Mouse (Mus musculus) CD4-positive, CD25-positive, alpha-beta regulatory T cell, adult 2 months (primary cell): Measurements from ENCODE around the gene Olfr1423.
"Not testable (repeated sequence)": the region's sequence is repeated elsewhere in the genome, so short reads cannot be mapped to it uniquely, and the experiment has no call there.

Source experiments
- DNase-seq: peaks from one replicate; pipeline ENCODE4 v3.0.0-alpha.2; 2012; ENCODE audit warnings: low read depth, low spot score

Olfr1423 gene

GRCm38 (mm10) chr19:12007105-12007931, 33.8 kb downstream of the Olfr1423 start:
- peak; percentile 64 for DNase-seq

- peak; percentile 46 for DNase-seq
These were observed 34.7 kb downstream of the Olfr1423 start for GRCm38 (mm10) chr19:12006361-12006947.

GRCm38 (mm10) chr19:12005376-12006360, 35.4 kb downstream of the Olfr1423 start:
- peak; percentile 93 for DNase-seq

GRCm38 (mm10) chr19:12004216-12005008, 36.7 kb downstream of the Olfr1423 start:
- peak; percentile 40 for DNase-seq

- no peak for DNase-seq
These were observed 37.5 kb downstream of the Olfr1423 start for GRCm38 (mm10) chr19:12003568-12003967.

GRCm38 (mm10) chr19:12002791-12003190, 38.3 kb downstream of the Olfr1423 start:
- DNase-seq, result peak; percentile 18

GRCm38 (mm10) chr19:12002125-12002524, 39.0 kb downstream of the Olfr1423 start:
- DNase-seq, result peak; percentile 77

GRCm38 (mm10) chr19:12001686-12002085, 39.4 kb downstream of the Olfr1423 start:
- no peak for DNase-seq

- DNase-seq, result no peak
These were observed 45.2 kb downstream of the Olfr1423 start for GRCm38 (mm10) chr19:11995722-11996448.

GRCm38 (mm10) chr19:11994703-11995431, 46.2 kb downstream of the Olfr1423 start:
- no peak for DNase-seq

- DNase-seq, result no peak
These were observed 48.6 kb downstream of the Olfr1423 start for GRCm38 (mm10) chr19:11992441-11993029.

GRCm38 (mm10) chr19:11992034-11992433, 49.1 kb downstream of the Olfr1423 start:
- no peak for DNase-seq

GRCm38 (mm10) chr19:11989334-11989733, 51.8 kb downstream of the Olfr1423 start:
- DNase-seq, result no peak

GRCm38 (mm10) chr19:11987841-11988240, 53.3 kb downstream of the Olfr1423 start:
- no peak for DNase-seq

- not testable (repeated sequence) for DNase-seq
These were observed 56.5 kb downstream of the Olfr1423 start for GRCm38 (mm10) chr19:11984614-11985013.
